Comparison of ENCODE assay signal across 7 mouse cellular contexts in the genomic region with DNA sequence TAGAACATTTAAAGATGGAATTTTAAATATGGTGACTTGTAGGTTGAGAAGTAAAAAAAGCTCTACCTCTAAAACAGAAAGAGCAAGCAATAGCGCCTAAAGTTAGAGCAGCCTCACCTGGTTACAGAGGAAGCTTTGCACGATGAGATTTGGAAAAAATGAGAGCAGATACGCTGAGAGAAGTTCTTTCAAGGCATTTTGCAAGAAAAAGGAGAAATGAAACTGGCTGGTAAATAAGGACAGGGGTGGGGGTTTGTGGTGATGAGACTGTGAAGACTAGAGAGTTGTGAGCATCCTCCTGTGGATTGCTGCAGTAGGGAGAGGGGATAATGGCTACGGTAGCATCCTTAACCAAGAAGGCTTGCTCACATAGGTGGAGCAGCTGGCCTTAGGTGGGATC.
"Had no signal": no experiment of that assay in that cellular context is flagged by ENCODE, and none has a peak within 500 bp of the region (broad histone marks: within the 10 kb centered on the region; RNA-seq: fewer than 3 reads in every experiment).

No protein-coding gene starts in this region.

- H3K4me1 ChIP-seq: midbrain, embryonic 10.5 days; midbrain, embryonic 13.5 days; neural tube, embryonic 13.5 days had no signal

- H3K27me3 ChIP-seq: midbrain, embryonic 13.5 days; neural tube, embryonic 13.5 days; neural tube, embryonic 15.5 days had no signal

- H3K4me3 ChIP-seq: midbrain, embryonic 10.5 days; midbrain, embryonic 13.5 days; myocyte; neural tube, embryonic 13.5 days; neural tube, embryonic 15.5 days had no signal

- H3K9me3 ChIP-seq: midbrain, embryonic 10.5 days; midbrain, embryonic 13.5 days; neural tube, embryonic 13.5 days; neural tube, embryonic 15.5 days had no signal

- H3K36me3 ChIP-seq: midbrain, embryonic 10.5 days; midbrain, embryonic 13.5 days; neural tube, embryonic 13.5 days; neural tube, embryonic 15.5 days had no signal

- H3K27ac ChIP-seq: macrophage; midbrain, embryonic 10.5 days; midbrain, embryonic 13.5 days; neural tube, embryonic 13.5 days; neural tube, embryonic 15.5 days had no signal

- H3K9ac ChIP-seq: lung, embryonic 14.5 days; midbrain, embryonic 13.5 days; neural tube, embryonic 13.5 days; neural tube, embryonic 15.5 days had no signal

- H3K4me2 ChIP-seq: lung, embryonic 14.5 days; midbrain, embryonic 13.5 days; neural tube, embryonic 13.5 days; neural tube, embryonic 15.5 days had no signal
